Mouse (Mus musculus): ENCODE results near the gene Il6st. TPM values are rescaled to one million over a fixed set of nuclear protein-coding genes. Genes with fewer than 3 reads are reported as not detected.

The Il6st gene
- polyA plus RNA-seq (2017; shearing (Covaris generic)), result 262 TPM

DNA sequence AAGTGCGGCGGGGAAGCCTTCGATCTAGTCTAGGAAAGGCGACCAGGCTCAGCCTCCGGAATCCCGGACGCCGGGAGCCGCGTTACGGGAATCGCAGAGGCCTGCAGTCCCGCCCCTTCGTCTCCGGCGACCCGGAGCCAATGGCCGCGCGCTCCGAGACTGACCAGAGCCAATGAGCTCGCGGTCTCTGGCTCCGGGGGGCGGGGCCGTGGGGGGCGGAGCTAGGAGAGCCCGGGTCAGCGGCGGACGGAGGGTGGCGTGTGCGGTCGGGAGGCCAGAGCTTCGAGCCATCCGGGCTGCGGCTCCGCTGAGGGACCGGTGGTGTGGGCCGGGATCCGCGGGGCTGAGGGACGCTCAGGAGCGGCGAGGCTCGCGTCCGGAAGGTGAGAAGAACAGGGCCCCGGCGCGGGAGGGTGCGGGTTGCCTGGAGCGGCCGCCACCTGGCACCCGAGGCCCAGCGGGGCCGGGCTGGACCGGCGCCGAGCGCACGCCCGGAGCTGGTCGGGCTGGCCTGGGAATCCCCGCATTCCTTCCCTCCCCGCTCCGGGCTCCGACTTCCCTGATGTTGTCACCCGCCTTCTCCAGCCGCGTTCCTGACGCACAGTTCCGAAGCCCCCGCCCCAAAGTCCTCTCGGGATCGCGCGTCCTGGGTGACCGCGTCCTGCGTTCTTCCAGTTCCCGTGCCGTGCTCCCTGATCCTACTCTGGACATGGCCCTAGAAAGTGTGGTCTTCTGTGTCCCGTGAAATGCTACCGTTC is at the start of gene Il6st:
Il6st (plus strand) TSS at position 203 of the 758 bp plus-strand sequence.

Other genes starting within 250 kb of the Il6st start
- 14.2 TPM for gene Ankrd55, start 175.6 kb upstream of the Il6st start, polyA plus RNA-seq (2017; shearing (Covaris generic))
- not detected for gene Il31ra, start 130.3 kb downstream of the Il6st start, polyA plus RNA-seq (2017; shearing (Covaris generic))
- gene Ddx4, start 188.4 kb downstream of the Il6st start, polyA plus RNA-seq (2017; shearing (Covaris generic)), result not detected
- 43.7 TPM for gene Slc38a9, start 196.7 kb downstream of the Il6st start, polyA plus RNA-seq (2017; shearing (Covaris generic))